Mouse (Mus musculus): Measurements from ENCODE around the gene Itga5. TPM values are rescaled to one million over a fixed set of nuclear protein-coding genes. Genes with fewer than 3 reads are reported as not detected.
A peak's percentile ranks its signal among the peaks of the same experiment; 100 is the strongest.

The Itga5 gene
- polyA plus RNA-seq, 1 experiment from 2014 or later, result 48.6 TPM

DNA sequence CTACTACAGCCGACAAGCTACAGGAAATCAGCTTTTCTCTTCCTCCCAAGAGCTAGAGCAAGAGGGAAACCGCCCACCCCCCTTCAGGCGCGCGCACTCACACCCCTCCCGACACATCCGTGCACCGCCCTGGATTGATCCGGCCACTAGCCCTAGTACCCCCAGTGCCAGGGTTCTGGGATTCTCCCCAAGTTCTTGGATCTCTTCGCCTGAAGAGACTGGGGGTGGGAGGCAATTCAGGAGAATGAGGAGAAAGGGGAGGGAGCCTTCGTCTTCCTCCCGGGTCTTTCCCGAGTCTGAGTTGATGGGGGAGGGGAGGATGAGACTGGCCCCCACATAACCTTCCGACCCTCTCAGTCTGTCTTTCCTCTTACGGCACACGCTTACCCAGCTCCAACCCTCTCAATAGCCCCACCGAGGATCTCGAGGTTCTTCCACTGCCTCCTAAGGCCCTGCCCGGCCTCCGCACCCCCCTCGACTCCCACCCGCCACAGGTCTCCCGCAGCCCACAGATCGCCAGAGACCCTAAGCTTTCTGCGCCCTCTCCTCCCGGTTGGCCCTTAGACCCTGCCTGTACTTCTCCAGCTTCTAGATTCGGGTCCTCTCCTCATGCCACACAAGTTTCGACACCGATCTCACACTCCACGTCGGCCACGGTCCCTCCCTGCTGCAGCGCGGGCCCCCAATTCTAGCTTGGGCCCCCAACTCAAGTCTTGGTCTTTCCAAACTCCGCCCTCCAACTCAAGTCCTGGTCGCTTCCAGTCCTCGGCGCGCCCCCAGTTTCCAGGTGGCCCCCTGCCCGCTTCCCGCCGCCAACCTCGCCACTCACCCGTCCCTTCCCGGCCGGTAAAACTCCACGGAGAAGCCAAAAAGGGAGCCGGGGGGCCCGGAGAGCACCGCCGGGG is 840 bp downstream of the Itga5 start:
- ChIA-PET POLR2A (interaction anchor here (1.0 to 2.1 kb wide), 3 partner anchors 13 to 16 kb away, joined by 3 to 7 read pairs (median 4); no protein-coding TSS in a partner anchor), CTCF (interaction anchor here (0.7 to 2.0 kb wide), 7 partner anchors 7 to 25 kb away, joined by 3 to 6 read pairs (median 4); no protein-coding TSS in a partner anchor)
- in situ Hi-C loops (cut with MboI; ENCODE audit: low pct_unique_long_range_greater_than_20kb), result no loop called here
- peak; percentile 32 for ATAC-seq
- DNase-seq (ENCODE audit: low read depth, low spot score), result no peak
- H3K27me3 ChIP-seq, result no peaks in the 10 kb centered on the region
- TF ChIP-seq CTCF (IDR thresholded peaks at IDR 0.05), result no peak

DNA sequence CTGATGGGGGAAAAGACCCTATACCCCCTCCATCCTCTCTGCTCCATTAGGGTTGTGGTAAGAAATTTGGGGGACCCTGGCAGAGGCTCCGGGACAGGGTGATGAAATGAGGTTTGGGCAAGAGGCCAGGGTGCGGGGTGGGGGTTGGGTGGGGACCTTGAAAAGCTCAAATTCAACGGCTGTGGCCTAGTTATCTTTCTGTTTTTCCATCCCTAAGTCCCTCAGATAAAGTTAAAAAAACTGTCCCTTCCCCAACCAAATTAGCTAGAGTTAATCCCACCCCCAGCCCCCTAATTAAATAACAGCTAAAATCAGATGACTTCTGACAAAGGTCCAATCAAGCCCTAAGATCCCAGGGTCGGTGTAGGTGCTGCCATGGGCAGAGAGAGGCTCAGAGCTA is 1.8 kb downstream of the Itga5 start:
- no peak for TF ChIP-seq CTCF (IDR thresholded peaks at IDR 0.05)
- H3K27me3 ChIP-seq, result no peaks in the 10 kb centered on the region
- ChIA-PET CTCF (interaction anchor here (1.1 to 1.7 kb wide), 5 partner anchors 16 to 24 kb away, joined by 3 to 6 read pairs (median 5); no protein-coding TSS in a partner anchor), POLR2A (interaction anchor here (1.0 to 1.5 kb wide), 2 partner anchors 15 to 17 kb away, joined by 3 read pairs; no protein-coding TSS in a partner anchor)
- DNase-seq (ENCODE audit: low read depth, low spot score), result no peak
- in situ Hi-C loops (cut with MboI; ENCODE audit: low pct_unique_long_range_greater_than_20kb), result no loop called here
- ATAC-seq, result no peak

DNA sequence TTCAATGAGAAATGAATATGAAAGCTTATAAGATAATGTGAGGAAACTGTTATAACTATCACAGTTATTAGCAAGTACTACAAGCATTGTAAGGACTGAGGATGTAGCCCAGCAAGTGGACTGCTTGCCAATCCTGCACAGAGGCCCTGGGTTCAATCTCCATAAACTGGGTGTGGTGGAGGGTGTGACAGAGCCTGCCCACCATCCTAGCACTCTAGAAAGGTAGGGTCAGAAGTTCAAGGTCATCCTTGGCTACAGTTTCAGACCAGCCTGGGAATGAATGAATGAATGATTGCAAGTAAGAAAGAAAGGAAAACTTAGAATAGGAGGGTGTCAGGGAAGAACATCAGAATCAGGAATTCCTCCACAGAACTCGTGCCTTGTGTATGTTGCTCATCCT is 2.8 kb downstream of the Itga5 start:
- no peak for TF ChIP-seq CTCF (IDR thresholded peaks at IDR 0.05)
- ChIA-PET POLR2A (interaction anchor here (1.5 kb wide), 1 partner anchor 16 kb away, joined by 3 read pairs; no protein-coding TSS in a partner anchor), CTCF (interaction anchor here (1.1 to 1.7 kb wide), 5 partner anchors 16 to 25 kb away, joined by 3 to 6 read pairs (median 5); no protein-coding TSS in a partner anchor)
- in situ Hi-C loops (cut with MboI; ENCODE audit: low pct_unique_long_range_greater_than_20kb), result no loop called here
- no peaks in the 10 kb centered on the region for H3K27me3 ChIP-seq
- ATAC-seq (no peak), DNase-seq (ENCODE audit: low read depth, low spot score) (no peak)

DNA sequence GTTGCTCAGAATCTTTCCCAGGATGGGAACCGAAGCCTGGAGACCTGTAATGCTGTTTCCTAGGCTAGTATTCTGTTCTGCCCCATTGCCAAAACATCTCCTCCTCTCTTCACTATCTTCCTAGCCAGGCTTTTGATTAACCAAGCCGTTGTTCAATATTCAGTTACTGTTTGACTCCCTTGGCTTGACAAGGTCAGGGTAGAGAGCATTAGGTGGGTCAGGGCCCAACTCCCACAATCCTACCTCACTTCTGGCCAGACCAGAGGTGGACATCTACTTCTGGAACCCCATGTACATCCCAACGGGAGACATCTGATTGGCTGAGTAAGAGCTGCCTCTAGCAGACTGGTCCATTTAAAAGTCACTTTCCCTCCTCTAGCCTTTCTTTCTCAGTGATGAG is 3.6 kb downstream of the Itga5 start:
- ChIA-PET POLR2A (interaction anchor here (0.6 kb wide), 1 partner anchor 15 kb away, joined by 6 read pairs; no protein-coding TSS in a partner anchor), CTCF (interaction anchor here (0.9 to 1.1 kb wide), 3 partner anchors 15 to 34 kb away, joined by 3 to 4 read pairs (median 3); no protein-coding TSS in a partner anchor)
- in situ Hi-C loops (cut with MboI; ENCODE audit: low pct_unique_long_range_greater_than_20kb), result no loop called here
- TF ChIP-seq CTCF (IDR thresholded peaks at IDR 0.05), result no peak
- ATAC-seq (no peak), DNase-seq (ENCODE audit: low read depth, low spot score) (no peak)
- no peaks in the 10 kb centered on the region for H3K27me3 ChIP-seq

DNA sequence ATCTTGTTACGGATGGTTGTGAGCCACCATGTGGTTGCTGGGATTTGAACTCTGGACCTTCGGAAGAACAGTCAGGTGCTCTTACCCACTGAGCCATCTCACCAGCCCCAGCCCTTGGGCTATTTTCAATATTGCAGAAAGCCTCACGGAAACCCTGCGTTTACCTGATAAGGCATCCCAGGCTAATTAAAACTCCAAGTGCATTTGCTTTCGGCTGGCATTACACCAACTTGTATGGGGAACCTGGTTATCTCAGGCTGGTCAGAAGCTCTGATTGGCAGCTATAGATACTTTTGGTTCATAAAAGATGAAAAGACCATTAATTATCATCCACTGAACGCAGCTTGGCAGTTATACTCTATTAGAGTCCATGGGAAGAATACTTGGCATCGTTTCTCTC is 4.2 kb downstream of the Itga5 start:
- no peak for DNase-seq (ENCODE audit: low read depth, low spot score)
- no peak for TF ChIP-seq CTCF (IDR thresholded peaks at IDR 0.05)
- POLR2A ChIA-PET, result no interaction called here
- no peaks in the 10 kb centered on the region for H3K27me3 ChIP-seq
- CTCF ChIA-PET, result interaction anchor here (1.0 kb wide), 1 partner anchor 15 kb away, joined by 3 read pairs; no protein-coding TSS in a partner anchor
- ATAC-seq, result no peak
- in situ Hi-C loops (cut with MboI; ENCODE audit: low pct_unique_long_range_greater_than_20kb), result no loop called here

DNA sequence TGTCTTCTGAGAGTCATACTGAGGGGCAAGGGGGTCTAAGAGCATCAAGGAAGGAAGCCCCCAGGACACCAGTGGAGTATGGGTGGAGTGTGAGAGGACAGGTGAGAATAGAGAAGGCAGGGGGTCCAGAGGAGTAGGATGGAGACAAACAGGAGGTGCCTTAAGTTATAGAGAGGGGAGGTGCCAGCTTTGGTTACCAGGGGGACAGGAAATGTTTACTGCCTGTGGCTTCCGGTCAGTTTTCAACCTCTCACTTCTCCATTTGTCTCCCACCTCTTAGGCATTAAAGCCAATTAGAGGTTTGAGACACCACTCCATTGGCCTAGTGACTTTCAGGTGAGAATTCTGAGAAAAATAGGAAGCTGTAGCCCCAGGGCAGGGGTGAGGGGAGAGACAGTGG is 5.3 kb downstream of the Itga5 start:
- no peak for TF ChIP-seq CTCF (IDR thresholded peaks at IDR 0.05)
- ChIA-PET CTCF (interaction anchor here (0.6 to 1.6 kb wide), 3 partner anchors 8 to 183 kb away, joined by 3 to 7 read pairs (median 4); no protein-coding TSS in a partner anchor), POLR2A (interaction anchor here (0.9 kb wide), 1 partner anchor 33 kb away, joined by 3 read pairs; no protein-coding TSS in a partner anchor)
- H3K27me3 ChIP-seq, result no peaks in the 10 kb centered on the region
- in situ Hi-C loops (cut with MboI; ENCODE audit: low pct_unique_long_range_greater_than_20kb), result no loop called here
- DNase-seq (ENCODE audit: low read depth, low spot score) (no peak), ATAC-seq (no peak)

DNA sequence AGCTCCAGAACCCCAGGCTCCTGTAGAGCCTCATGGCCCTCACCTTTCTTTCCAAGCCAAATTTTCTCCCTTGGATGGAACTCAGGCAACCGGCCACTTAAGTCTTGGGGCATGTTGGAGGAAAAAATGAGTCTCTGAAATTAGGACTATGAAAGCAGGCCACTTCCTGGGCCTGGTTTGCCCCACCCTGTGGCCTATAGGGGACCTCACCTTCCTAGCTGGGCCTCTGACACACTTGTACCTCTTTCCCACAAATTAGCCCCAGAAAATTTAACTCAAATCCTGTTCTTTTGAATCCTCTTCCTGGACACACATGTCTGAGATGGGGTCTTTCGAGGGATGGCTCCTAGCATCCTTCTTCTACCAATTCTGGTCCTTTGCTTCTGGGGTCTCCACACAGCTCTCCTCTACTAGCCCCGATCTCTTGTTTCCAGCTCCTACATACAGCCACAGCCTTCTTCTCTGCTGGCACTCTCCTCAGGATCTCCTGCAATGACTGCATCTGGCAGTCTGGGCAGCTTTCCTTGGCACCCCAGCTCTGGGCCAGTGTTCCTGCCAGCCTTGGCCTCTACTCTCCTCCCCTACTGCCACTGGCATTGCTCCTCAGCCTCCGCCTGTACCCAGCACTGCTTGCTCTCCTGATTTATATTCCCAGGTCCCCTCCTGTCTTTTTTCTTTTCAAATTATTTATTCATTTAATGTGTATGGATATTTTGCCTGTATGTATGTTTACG is 6.5 kb downstream of the Itga5 start:
- no peak for ATAC-seq
- TF ChIP-seq CTCF (IDR thresholded peaks at IDR 0.05), result no peak
- POLR2A ChIA-PET, result interaction anchor here (0.6 kb wide), 1 partner anchor 197 kb away, joined by 4 read pairs; no protein-coding TSS in a partner anchor
- no peaks in the 10 kb centered on the region for H3K27me3 ChIP-seq
- CTCF ChIA-PET, result interaction anchor here (0.9 to 2.0 kb wide), 5 partner anchors 11 to 101 kb away, joined by 3 to 11 read pairs (median 3); no protein-coding TSS in a partner anchor
- in situ Hi-C loops (cut with MboI; ENCODE audit: low pct_unique_long_range_greater_than_20kb), result no loop called here
- DNase-seq (ENCODE audit: low read depth, low spot score), result no peak

DNA sequence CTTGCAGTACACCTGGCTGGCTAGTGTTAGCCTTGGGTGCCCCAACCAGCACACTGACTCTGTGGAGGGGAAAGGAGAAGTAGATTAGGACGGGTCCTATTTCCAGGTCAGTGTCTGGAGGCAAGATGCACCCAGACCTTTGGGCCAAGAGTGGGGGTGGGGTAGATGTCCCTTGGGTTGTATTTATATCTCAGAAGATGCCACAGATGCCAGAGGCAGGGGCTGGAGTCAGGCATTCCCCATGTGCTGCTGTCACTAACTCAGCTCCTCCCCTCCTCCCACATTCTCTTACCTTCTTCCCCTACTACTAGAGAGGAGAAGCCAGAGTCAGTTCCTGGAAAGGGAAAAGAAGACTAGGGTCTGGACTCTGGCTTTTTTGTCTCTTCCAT is 7.4 kb downstream of the Itga5 start:
- ChIA-PET POLR2A (no interaction called here), CTCF (interaction anchor here (0.9 to 2.1 kb wide), 9 partner anchors 8 to 100 kb away, joined by 3 to 11 read pairs (median 4); partner anchors contain the start of gene Itga5)
- no peak for TF ChIP-seq CTCF (IDR thresholded peaks at IDR 0.05)
- in situ Hi-C loops (cut with MboI; ENCODE audit: low pct_unique_long_range_greater_than_20kb), result no loop called here
- ATAC-seq, result peak; percentile 52
- no peak for DNase-seq (ENCODE audit: low read depth, low spot score)
- no peaks in the 10 kb centered on the region for H3K27me3 ChIP-seq

DNA sequence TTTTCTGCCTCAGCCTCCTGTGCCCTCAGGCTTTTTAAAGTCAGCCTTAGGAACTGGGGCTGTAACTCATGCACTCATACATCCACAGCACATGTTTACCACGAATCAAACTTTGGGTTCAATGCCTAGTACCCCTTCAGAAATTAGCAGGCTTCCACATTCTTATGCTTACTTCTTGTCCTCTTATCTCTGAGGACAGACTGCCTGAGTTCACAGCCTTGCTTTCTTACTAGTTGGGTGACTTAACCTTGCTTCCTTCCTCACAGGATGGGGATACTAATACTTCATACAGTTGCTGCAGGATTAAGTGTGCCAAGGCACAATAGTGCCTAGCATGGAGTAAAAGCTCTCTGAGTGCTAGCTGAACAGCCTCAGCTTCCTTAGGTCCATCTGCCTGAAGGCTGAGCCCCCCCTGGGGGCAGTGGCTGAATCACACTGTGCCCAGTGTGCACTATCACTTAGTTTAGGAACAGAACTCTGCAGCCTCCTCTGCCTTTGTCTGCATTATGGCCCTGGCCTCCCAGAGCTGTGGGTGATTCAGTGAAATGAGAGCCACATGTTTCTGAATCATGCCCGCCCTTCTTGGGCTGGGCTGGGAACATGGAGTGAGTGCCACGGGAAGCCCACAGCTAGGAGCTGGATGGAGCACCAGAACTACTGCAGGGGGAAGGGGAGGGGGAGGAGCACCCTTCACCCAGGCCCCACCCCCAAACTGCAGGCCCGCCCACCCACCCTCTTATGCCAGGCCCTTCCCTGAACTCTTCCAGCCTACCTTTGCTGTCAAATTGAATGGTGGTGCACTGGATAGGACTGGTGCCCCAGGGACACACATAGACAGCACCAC is 8.1 kb downstream of the Itga5 start:
- DNase-seq (ENCODE audit: low read depth, low spot score), result peak; percentile 80
- no peak for TF ChIP-seq CTCF (IDR thresholded peaks at IDR 0.05)
- ChIA-PET CTCF (interaction anchor here (1.0 to 2.1 kb wide), 9 partner anchors 8 to 35 kb away, joined by 3 to 11 read pairs (median 4); partner anchors contain the start of gene Itga5), POLR2A (interaction anchor here (0.7 kb wide), 1 partner anchor 11 kb away, joined by 4 read pairs; no protein-coding TSS in a partner anchor)
- in situ Hi-C loops (cut with MboI; ENCODE audit: low pct_unique_long_range_greater_than_20kb), result no loop called here
- ATAC-seq, result peak; percentile 93
- no peaks in the 10 kb centered on the region for H3K27me3 ChIP-seq

All from Patski (cell line).